Mouse (Mus musculus): ENCODE data around the gene Aunip. TPM values are rescaled to one million over a fixed set of nuclear protein-coding genes. Genes with fewer than 3 reads are reported as not detected.
A peak's percentile ranks its signal among the peaks of the same experiment; 100 is the strongest.

The Aunip gene
- 2.6 and 2.8 TPM in 2 replicates for polyA plus RNA-seq (2015; fragmentation: Nextera tagmentation; extraction: Ambion mirVana)

DNA sequence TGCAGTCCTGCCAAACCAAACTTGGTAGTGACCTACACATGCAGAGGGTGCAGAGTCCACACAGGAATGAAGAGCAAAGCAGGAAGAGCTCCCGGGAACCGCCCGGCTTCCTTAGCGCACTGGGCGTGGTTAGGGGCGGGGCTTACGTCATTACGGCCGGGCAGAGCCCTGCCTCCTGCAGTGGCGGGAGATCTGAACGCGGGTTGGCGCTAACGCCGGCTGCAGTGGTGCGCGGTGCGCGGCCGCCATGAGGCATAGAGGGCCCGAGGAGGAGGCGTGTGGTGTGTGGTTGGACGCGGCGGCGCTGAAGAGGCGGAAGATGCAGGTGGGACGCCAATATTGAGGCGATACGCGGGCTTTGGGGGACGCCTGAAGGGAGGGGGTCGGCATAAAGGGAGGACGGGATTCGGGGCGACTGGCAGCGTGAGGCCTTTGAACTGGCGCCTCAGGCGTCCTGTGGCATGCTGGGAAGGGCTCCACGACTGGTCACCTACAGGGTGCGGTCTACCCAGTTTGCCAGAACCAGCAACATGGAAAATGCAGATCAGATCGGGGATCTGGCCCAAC, at the start of gene Aunip:
TSS of gene Aunip (plus strand) at position 155 of the 567 bp plus-strand sequence.
- Histone ChIP-seq H3K27ac (no peak within 1 kb of the TSS), H3K4me1 (replicated peaks) (peaks cover 6% of the 10 kb centered on the region), H3K4me3 (peak within 1 kb of the TSS; percentile 43), H3K9me3 (no peaks in the 10 kb centered on the region), H3K4me2 (peak within 1 kb of the TSS; percentile 84), H3K36me3 (peaks cover 18% of the 10 kb centered on the region), H3K27me3 (0 out of 2 replicates have a peak, but pooled peaks cover 3% of the 10 kb centered on the region), H3K9ac (peak within 1 kb of the TSS; percentile 58)
- ATAC-seq (ENCODE audit: low FRiP score) = peak; percentile 93
- under 1% methylated on average over 42 of the region's 42 CpGs for WGBS

- no peaks in the 10 kb centered on the region for H3K9me3 ChIP-seq
- H3K27ac ChIP-seq = no peak overlapping the region
- H3K4me3 ChIP-seq = no peak overlapping the region
- peaks cover 12% of the 10 kb centered on the region for H3K4me1 ChIP-seq (replicated peaks)
- H3K4me2 ChIP-seq = no peak overlapping the region
- WGBS = 88% methylated on average over 5 of the region's 5 CpGs
- H3K27me3 ChIP-seq = 0 out of 2 replicates have a peak, but pooled peaks cover 2% of the 10 kb centered on the region
- H3K36me3 ChIP-seq = no peaks in the 10 kb centered on the region
- ATAC-seq (ENCODE audit: low FRiP score) = no peak
- no peak overlapping the region for H3K9ac ChIP-seq
Observed at GRCm38 (mm10) chr4:134461252-134461651, 49.5 kb upstream of the Aunip start.

GRCm38 (mm10) chr4:134465789-134466188, 45.0 kb upstream of the Aunip start:
- 32% methylated on average over 12 of the region's 12 CpGs for WGBS
- 0 out of 2 replicates have a peak, but pooled peaks cover 2% of the 10 kb centered on the region for H3K27me3 ChIP-seq
- peak overlapping the region; percentile 67 for H3K9ac ChIP-seq
- peak overlapping the region; percentile 99 for H3K27ac ChIP-seq
- peaks cover under 1% of the 10 kb centered on the region for H3K36me3 ChIP-seq
- H3K4me3 ChIP-seq = peak overlapping the region; percentile 0; the same call in 1 of the 2 replicates
- H3K9me3 ChIP-seq = no peaks in the 10 kb centered on the region
- H3K4me1 ChIP-seq (replicated peaks) = peaks cover 25% of the 10 kb centered on the region
- H3K4me2 ChIP-seq = peak overlapping the region; percentile 85
- no peak for ATAC-seq (ENCODE audit: low FRiP score)

GRCm38 (mm10) chr4:134466381-134467262, 44.2 kb upstream of the Aunip start:
- ATAC-seq (ENCODE audit: low FRiP score) = no peak
- 48% methylated on average over 11 of the region's 11 CpGs for WGBS

DNA sequence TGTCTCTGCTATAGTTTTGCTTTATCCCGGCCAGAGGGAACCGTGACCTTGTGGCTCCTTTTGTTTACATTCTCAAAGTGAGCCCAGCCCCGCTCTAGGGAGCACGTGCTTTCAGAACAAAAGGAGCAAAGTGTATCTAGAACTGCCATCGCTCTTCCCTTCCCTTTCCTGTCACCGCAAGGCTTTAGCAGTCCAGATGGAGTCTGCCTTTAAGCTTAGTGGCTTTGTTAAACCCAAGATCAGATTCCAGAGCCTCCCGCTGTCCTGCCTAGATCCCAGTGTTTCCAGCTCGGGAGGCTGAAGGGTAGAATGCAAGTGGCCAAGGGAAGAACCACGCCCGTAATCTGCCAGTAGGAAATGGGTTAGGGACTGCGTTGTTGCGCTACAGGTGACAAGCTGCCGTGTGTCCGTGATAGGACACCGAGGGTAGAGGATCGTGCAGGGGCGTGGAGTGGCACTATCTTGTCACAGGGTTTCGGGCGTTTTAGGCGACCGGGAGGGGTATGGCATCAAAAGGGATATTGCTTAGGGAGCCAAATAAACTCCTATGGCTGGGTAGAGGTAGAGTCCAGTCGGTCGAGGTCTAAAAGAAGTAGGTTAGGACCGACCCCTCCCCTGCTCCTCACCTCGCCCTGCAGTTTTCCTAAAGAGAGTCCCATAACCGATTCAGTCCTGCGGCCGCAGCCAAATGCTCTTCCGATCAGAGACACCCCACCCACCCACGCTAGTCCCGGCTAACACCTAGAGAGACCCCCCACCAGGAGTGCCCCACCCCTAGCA, 43.2 kb upstream of the Aunip start:
- Histone ChIP-seq H3K9ac (peak overlapping the region; percentile 99), H3K4me3 (peak overlapping the region; percentile 96), H3K4me2 (peak overlapping the region; percentile 85), H3K27ac (peak overlapping the region; percentile 99), H3K36me3 (peaks cover 18% of the 10 kb centered on the region), H3K9me3 (no peaks in the 10 kb centered on the region), H3K4me1 (replicated peaks) (peaks cover 42% of the 10 kb centered on the region), H3K27me3 (no peaks in the 10 kb centered on the region)
- WGBS = under 1% methylated on average over 31 of the region's 31 CpGs
- ATAC-seq (ENCODE audit: low FRiP score) = peak; percentile 36

More at GRCm38 (mm10) chr4:134466381-134467262, 44.2 kb upstream of the Aunip start:
- Histone ChIP-seq H3K9me3 (no peaks in the 10 kb centered on the region), H3K27ac (peak overlapping the region; percentile 99), H3K4me3 (peak overlapping the region; percentile 96), H3K4me1 (replicated peaks) (peaks cover 33% of the 10 kb centered on the region), H3K4me2 (peak overlapping the region; percentile 85), H3K9ac (peak overlapping the region; percentile 99), H3K27me3 (no peaks in the 10 kb centered on the region), H3K36me3 (peaks cover 8% of the 10 kb centered on the region)

DNA sequence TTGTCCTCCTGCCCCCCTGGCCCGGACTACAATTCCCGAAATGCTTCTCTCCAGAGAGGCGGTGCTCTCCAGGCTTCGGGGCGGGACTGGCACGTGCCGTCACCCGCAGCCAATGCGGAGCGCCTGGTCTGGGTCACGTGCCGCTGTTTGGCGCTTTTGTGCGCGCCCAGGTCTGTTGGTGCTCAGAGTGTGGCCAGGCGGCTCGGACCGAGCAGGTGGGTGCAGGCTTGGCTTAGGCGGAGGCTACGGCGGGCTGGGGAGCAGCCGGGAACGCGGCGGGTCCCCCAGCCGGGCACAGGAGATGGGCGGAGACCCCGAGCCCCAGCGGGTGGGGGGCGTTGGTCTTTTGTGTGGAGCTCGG, 42.6 kb upstream of the Aunip start, which contains the start of gene Stmn1:
TSS of gene Stmn1 (plus strand) at position 106 of the 361 bp plus-strand sequence.
- Histone ChIP-seq H3K4me1 (replicated peaks) (peaks cover 48% of the 10 kb centered on the region), H3K9me3 (no peaks in the 10 kb centered on the region), H3K9ac (peak within 1 kb of the TSS; percentile 99), H3K27me3 (no peaks in the 10 kb centered on the region), H3K4me3 (peak within 1 kb of the TSS; percentile 96), H3K36me3 (peaks cover 23% of the 10 kb centered on the region), H3K4me2 (peak within 1 kb of the TSS; percentile 85), H3K27ac (peak within 1 kb of the TSS; percentile 99)
- WGBS = under 1% methylated on average over 28 of the region's 31 CpGs
- peak; percentile 95 for ATAC-seq (ENCODE audit: low FRiP score)

GRCm38 (mm10) chr4:134468578-134469266, 42.1 kb upstream of the Aunip start:
- H3K9me3 ChIP-seq = no peaks in the 10 kb centered on the region
- peak overlapping the region; percentile 85 for H3K4me2 ChIP-seq
- peak overlapping the region; percentile 99 for H3K27ac ChIP-seq
- peaks cover 25% of the 10 kb centered on the region for H3K36me3 ChIP-seq
- H3K4me3 ChIP-seq = peak overlapping the region; percentile 96
- peak; percentile 87 for ATAC-seq (ENCODE audit: low FRiP score)
- WGBS = under 1% methylated on average over 56 of the region's 68 CpGs
- H3K9ac ChIP-seq = peak overlapping the region; percentile 99
- no peaks in the 10 kb centered on the region for H3K27me3 ChIP-seq
- peaks cover 49% of the 10 kb centered on the region for H3K4me1 ChIP-seq (replicated peaks)

DNA sequence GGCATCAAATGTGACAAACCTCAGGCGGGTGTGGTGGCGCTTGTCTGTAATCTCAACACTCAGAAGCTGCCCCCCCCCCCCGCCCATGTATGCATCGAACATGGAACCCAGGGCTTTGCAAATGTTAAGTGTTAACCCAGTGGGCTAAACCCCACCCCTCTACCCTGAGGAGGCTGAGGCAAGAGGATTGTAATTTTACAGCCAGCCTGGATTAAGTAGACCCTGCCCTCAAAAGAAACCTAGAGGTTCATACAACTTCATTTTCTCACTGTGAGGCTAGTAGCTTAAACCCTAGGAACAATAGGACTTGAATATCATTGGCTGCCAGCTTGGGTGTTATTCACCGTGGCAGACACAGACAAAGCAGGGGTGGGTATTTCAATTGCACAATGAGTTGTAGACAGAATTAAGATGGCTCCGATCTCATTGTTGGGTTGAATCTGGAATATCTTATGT, 41.4 kb upstream of the Aunip start:
- peak; percentile 15 for ATAC-seq (ENCODE audit: low FRiP score)
- Histone ChIP-seq H3K9ac (peak overlapping the region; percentile 99), H3K27me3 (no peaks in the 10 kb centered on the region), H3K36me3 (peaks cover 31% of the 10 kb centered on the region), H3K9me3 (no peaks in the 10 kb centered on the region), H3K4me3 (peak overlapping the region; percentile 96), H3K27ac (peak overlapping the region; percentile 99), H3K4me2 (peak overlapping the region; percentile 85), H3K4me1 (replicated peaks) (peaks cover 56% of the 10 kb centered on the region)
- 3% methylated on average over 6 of the region's 6 CpGs for WGBS

- Histone ChIP-seq H3K4me1 (replicated peaks) (peaks cover 62% of the 10 kb centered on the region), H3K4me2 (peak overlapping the region; percentile 85), H3K27me3 (no peaks in the 10 kb centered on the region), H3K4me3 (peak overlapping the region; percentile 96), H3K9ac (peak overlapping the region; percentile 99), H3K36me3 (peaks cover 37% of the 10 kb centered on the region), H3K9me3 (no peaks in the 10 kb centered on the region), H3K27ac (peak overlapping the region; percentile 99)
- WGBS = 29% methylated on average over 3 of the region's 3 CpGs
- ATAC-seq (ENCODE audit: low FRiP score) = no peak
Observed at GRCm38 (mm10) chr4:134469985-134470384, 40.8 kb upstream of the Aunip start.

GRCm38 (mm10) chr4:134471469-134471868, 39.3 kb upstream of the Aunip start:
- H3K27ac ChIP-seq = peak overlapping the region; percentile 87
- H3K4me3 ChIP-seq = peak overlapping the region; percentile 96
- peak overlapping the region; percentile 99 for H3K9ac ChIP-seq
- ATAC-seq (ENCODE audit: low FRiP score) = no peak
- H3K9me3 ChIP-seq = no peaks in the 10 kb centered on the region
- H3K27me3 ChIP-seq = no peaks in the 10 kb centered on the region
- H3K4me1 ChIP-seq (replicated peaks) = peaks cover 57% of the 10 kb centered on the region
- H3K36me3 ChIP-seq = peaks cover 52% of the 10 kb centered on the region
- H3K4me2 ChIP-seq = peak overlapping the region; percentile 85

- H3K9ac ChIP-seq = peak overlapping the region; percentile 64
- peak overlapping the region; percentile 86 for H3K27ac ChIP-seq
- H3K4me2 ChIP-seq = peak overlapping the region; percentile 35
- H3K4me1 ChIP-seq (replicated peaks) = peaks cover 57% of the 10 kb centered on the region
- no peaks in the 10 kb centered on the region for H3K27me3 ChIP-seq
- H3K36me3 ChIP-seq = peaks cover 61% of the 10 kb centered on the region
- no peak for ATAC-seq (ENCODE audit: low FRiP score)
- 42% methylated on average over 4 of the region's 4 CpGs for WGBS
- no peaks in the 10 kb centered on the region for H3K9me3 ChIP-seq
- no peak overlapping the region for H3K4me3 ChIP-seq
Observed at GRCm38 (mm10) chr4:134473764-134474163, 37.0 kb upstream of the Aunip start.
